Mouse (Mus musculus): ENCODE data around the gene Mbd5.
"Not testable (repeated sequence)": the region's sequence is repeated elsewhere in the genome, so short reads cannot be mapped to it uniquely, and the experiment has no call there.

The Mbd5 gene

GRCm38 (mm10) chr2:49169766-49170165, 220.5 kb downstream of the Mbd5 start:
- DNase-seq (ENCODE audit: low read depth, low spot score), result no peak

- DNase-seq (ENCODE audit: low read depth, low spot score), result no peak
Measured at GRCm38 (mm10) chr2:49177015-49177414, 227.7 kb downstream of the Mbd5 start.

- no peak for DNase-seq (ENCODE audit: low read depth, low spot score)
Measured at GRCm38 (mm10) chr2:49190984-49191383, 241.7 kb downstream of the Mbd5 start.

GRCm38 (mm10) chr2:49191695-49192094, 242.4 kb downstream of the Mbd5 start:
- DNase-seq (ENCODE audit: low read depth, low spot score), result no peak

- DNase-seq (ENCODE audit: low read depth, low spot score), result no peak
Measured at GRCm38 (mm10) chr2:49204081-49204480, 254.8 kb downstream of the Mbd5 start.

GRCm38 (mm10) chr2:49205692-49206091, 256.4 kb downstream of the Mbd5 start:
- DNase-seq (ENCODE audit: low read depth, low spot score), result not testable (repeated sequence)

GRCm38 (mm10) chr2:49209349-49209748, 260.0 kb downstream of the Mbd5 start:
- DNase-seq (ENCODE audit: low read depth, low spot score), result no peak

GRCm38 (mm10) chr2:49210408-49210807, 261.1 kb downstream of the Mbd5 start:
- no peak for DNase-seq (ENCODE audit: low read depth, low spot score)

GRCm38 (mm10) chr2:49229725-49230124, 280.4 kb downstream of the Mbd5 start:
- DNase-seq (ENCODE audit: low read depth, low spot score), result no peak

GRCm38 (mm10) chr2:49234064-49234463, 284.8 kb downstream of the Mbd5 start:
- DNase-seq (ENCODE audit: low read depth, low spot score), result no peak

- DNase-seq (ENCODE audit: low read depth, low spot score), result no peak
Measured at GRCm38 (mm10) chr2:49241715-49242114, 292.4 kb downstream of the Mbd5 start.

- no peak for DNase-seq (ENCODE audit: low read depth, low spot score)
Measured at GRCm38 (mm10) chr2:49264092-49264491, 314.8 kb downstream of the Mbd5 start.

- no peak for DNase-seq (ENCODE audit: low read depth, low spot score)
Measured at GRCm38 (mm10) chr2:49272295-49272967, 323.1 kb downstream of the Mbd5 start.

- DNase-seq (ENCODE audit: low read depth, low spot score), result no peak
Measured at GRCm38 (mm10) chr2:49276017-49276722, 326.9 kb downstream of the Mbd5 start.

- no peak for DNase-seq (ENCODE audit: low read depth, low spot score)
Measured at GRCm38 (mm10) chr2:49280496-49280895, 331.2 kb downstream of the Mbd5 start.

- no peak for DNase-seq (ENCODE audit: low read depth, low spot score)
Measured at GRCm38 (mm10) chr2:49283583-49283982, 334.3 kb downstream of the Mbd5 start.

GRCm38 (mm10) chr2:49286965-49287364, 337.7 kb downstream of the Mbd5 start:
- DNase-seq (ENCODE audit: low read depth, low spot score), result no peak

- DNase-seq (ENCODE audit: low read depth, low spot score), result no peak
Measured at GRCm38 (mm10) chr2:49291709-49292108, 342.4 kb downstream of the Mbd5 start.

- DNase-seq (ENCODE audit: low read depth, low spot score), result no peak
Measured at GRCm38 (mm10) chr2:49312629-49313447, 363.5 kb downstream of the Mbd5 start.

GRCm38 (mm10) chr2:49333594-49333993, 384.3 kb downstream of the Mbd5 start:
- DNase-seq (ENCODE audit: low read depth, low spot score), result no peak

GRCm38 (mm10) chr2:49335267-49335666, 386.0 kb downstream of the Mbd5 start:
- no peak for DNase-seq (ENCODE audit: low read depth, low spot score)

- DNase-seq (ENCODE audit: low read depth, low spot score), result no peak
Measured at GRCm38 (mm10) chr2:49344287-49344686, 395.0 kb downstream of the Mbd5 start.

Data from c-Kit-negative CD71-positive TER-119-positive erythroid progenitor cells, embryonic 14.5 days (primary cell).